Mouse (Mus musculus): ENCODE results near the gene Gda.

The Gda gene

DNA sequence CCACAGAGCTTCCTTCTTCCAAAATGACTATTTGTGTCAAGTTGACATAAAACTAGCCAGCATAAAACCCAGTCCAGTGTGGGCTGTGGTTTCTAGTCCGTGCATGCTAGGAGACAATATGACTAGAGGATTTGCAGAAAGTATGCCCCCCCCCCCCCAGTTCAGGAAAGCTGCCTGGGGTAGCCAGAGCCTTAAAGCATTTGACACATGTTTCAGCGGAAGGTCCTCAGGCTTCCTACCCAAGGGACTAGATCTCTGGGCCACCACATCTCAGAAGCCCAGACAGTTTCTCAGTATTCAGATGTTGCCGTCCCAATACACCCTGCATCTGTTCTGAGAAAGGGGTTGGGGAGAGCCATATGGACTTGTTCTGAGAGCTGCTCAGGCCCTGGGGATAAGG, 89.0 kb downstream of the Gda start:
- in situ Hi-C loops (cut with MboI; ENCODE audit: low pct_unique_long_range_greater_than_20kb in 1 of 2, low sequenced_read_pairs in 2 of 2, unreplicated experiment in 1 of 2): loop anchor here (10.0 to 25.0 kb wide), 2 partner anchors 353 to 361 kb away; no protein-coding TSS in a partner anchor

DNA sequence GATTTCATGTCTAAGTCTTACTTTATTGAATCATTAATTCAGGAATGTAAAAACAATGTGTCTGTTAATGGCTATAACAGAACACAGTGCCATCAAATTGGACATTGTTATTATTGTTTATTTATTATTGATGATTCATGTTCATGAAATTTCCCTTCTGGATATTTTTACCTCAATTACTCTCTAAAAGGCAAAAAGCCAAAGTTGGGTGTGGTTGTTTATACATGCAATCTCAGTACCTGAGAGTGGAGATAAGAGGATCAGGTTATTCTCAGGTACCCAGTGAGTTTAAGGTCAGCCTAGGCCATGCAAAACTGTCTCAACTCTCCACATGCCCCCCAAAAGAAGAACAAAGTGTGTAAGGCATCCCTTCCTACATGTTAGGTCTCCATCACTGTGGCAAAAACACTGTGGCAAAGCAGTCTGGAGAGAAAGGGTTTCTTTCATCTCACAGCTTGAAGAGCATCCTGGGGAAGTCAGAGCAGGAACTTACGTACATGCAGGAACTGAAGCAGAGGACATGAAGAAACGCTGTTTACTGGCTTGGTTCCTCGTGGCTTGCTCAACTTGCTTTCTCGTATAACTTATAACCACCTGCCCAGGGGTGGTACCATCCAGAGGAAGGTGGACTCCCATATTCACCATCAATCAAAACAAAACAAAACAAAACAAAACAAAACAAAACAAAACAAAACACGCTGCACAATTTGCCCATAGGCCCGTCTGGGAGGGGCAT, 89.6 kb downstream of the Gda start:
- in situ Hi-C loops (cut with MboI; ENCODE audit: low pct_unique_long_range_greater_than_20kb in 1 of 2, low sequenced_read_pairs in 2 of 2, unreplicated experiment in 1 of 2): loop anchor here (10.0 to 25.0 kb wide), 2 partner anchors 354 to 361 kb away; no protein-coding TSS in a partner anchor

DNA sequence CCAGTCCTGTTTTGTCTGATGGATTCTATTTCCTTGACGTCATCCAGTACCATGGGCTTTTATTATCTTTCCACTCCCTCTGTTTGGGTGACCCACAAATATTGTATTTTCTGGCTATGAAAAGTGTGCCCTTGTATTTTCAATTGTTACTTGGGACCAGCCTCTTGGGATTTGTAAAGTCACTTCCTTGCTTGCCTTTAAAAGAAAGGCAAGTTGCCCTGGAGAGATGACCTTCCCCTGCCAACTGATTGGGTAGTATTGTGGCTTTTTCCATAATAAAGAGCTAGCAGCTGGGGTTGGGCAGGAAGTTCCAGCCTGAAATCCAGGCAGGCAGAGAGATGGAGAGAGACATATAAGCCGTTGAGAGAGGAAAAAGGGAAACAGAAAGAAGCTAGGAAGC, 91.5 kb downstream of the Gda start:
- in situ Hi-C loops (cut with MboI; ENCODE audit: low pct_unique_long_range_greater_than_20kb in 1 of 2, low sequenced_read_pairs in 2 of 2, unreplicated experiment in 1 of 2): loop anchor here (10.0 to 25.0 kb wide), 2 partner anchors 356 to 363 kb away; no protein-coding TSS in a partner anchor

DNA sequence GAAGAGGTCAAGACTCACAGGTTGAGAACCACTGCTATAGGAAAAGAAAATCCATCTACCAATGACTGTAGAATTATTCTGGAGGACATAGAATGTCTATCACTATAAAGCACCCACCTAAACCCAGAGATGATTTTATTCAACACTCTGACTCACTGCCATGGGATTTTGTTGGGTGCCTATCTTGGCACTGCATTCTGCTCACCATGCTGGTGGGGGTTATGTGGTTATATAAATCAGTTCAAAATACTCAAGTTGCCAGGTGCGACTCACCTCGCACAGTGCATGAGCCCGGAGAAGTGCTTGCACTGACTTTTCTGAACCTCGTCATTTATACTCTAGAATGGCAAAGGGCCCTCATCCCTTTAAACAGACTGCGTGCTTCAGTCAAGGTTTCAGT, 94.0 kb downstream of the Gda start:
- in situ Hi-C loops (cut with MboI; ENCODE audit: low pct_unique_long_range_greater_than_20kb in 1 of 2, low sequenced_read_pairs in 2 of 2, unreplicated experiment in 1 of 2): loop anchor here (10.0 to 25.0 kb wide), 2 partner anchors 186 to 358 kb away; no protein-coding TSS in a partner anchor

DNA sequence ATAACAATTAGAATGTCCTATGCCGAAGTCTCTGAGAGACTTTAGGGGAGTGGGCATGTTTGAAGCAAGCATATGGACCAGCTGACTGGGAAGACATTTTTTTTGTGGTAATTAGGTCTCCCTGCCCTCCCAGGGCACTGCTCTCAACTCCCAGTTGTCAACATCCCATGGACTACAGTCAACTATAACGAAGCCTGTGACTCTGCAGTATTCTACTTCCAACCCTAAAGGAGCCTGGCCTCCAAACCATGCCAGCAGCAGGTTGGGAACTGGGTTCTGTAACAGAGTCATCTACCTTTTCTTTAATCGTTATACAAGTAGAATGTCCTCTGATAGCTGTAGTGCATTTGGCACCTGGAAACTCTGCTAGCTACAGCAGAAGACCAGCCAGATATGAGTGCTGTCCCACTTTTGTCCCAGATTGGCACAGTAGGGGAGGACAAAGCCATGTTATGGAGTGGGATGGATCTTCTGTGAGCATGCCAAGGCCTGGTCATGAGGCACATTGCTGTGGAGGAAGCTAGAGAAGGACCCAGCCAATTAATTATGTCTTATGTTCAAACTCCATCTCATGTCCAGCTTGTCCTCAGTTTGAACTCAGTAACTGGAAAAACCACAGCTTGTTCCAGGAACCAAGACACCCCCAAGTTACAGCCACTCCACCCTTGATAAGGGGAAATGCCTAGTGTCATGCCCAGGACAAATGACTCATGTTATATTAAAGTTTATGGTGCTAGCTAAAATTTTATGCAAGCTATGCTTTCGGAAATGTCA, 96.6 kb downstream of the Gda start:
- in situ Hi-C loops (cut with MboI; ENCODE audit: low pct_unique_long_range_greater_than_20kb in 1 of 2, low sequenced_read_pairs in 2 of 2, unreplicated experiment in 1 of 2): loop anchor here (10.0 to 25.0 kb wide), 2 partner anchors 188 to 361 kb away; no protein-coding TSS in a partner anchor

DNA sequence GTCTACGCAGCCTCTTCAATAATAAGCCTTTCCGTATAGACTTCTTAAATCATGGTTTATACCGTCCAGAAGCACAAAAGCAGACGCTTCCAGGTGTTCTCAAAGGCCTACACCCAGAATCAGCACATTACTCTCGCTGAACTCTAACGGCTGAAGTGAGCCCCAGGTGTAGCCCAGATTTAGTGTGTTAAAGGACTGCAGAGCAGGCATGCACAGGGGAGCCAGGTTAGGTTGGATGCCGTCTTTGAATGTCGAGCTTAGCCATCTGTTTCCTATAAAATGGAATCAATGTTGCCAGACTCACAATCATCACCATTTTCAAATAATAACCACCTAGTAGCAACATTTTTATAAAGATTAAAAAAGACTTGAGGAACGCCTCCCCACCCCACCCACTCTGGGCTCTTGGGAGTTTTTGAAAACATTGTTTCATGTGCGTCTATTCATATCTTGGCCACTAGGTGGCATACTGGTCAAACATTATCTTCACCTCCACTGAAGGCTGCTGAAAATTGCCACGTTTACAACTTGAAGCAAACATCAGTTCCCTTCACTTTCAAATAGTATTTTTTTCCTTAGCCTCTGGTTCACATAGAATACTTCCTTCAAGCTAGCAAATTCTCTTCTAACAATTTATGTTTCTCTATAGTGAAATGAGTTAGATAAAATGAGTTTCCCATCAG, 100.0 kb downstream of the Gda start:
- in situ Hi-C loops (cut with MboI; ENCODE audit: low pct_unique_long_range_greater_than_20kb in 1 of 2, low sequenced_read_pairs in 2 of 2, unreplicated experiment in 1 of 2): loop anchor here in 1 of 2 experiments (10.0 kb wide), 1 partner anchor 192 kb away; no protein-coding TSS in a partner anchor

DNA sequence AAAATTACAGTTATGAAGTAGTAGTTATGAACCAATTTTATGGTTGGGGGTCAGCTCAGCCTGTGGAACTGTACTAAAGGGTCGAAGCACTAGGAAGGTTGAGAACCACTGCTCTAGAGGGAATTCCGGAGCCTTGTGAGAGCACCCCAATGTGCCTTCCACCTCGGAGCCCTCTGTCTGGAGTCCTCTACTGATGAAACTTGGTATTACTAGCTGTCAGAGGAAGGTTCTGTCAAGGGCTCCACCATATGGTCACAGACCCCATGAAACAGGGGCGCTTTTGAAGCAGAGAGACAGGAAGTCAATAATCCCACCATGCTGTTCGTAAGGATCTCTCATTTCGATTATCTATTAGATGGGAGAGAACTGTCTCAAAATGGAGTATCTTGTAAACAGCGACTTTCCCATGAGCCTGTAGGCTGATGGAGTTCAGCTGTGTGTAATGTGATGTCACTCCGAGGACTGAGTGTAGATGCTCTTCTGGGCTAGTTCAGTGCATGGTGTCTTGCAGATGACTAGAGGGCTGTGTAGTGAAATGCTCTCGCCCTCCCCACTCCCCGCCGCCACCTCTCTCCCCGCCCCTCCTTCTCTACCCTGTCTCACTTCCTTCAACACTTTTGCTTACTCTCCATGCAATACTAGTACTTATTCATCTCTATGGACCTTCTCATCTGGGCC, 100.7 kb downstream of the Gda start:
- in situ Hi-C loops (cut with MboI; ENCODE audit: low pct_unique_long_range_greater_than_20kb in 1 of 2, low sequenced_read_pairs in 2 of 2, unreplicated experiment in 1 of 2): loop anchor here in 1 of 2 experiments (10.0 kb wide), 1 partner anchor 192 kb away; no protein-coding TSS in a partner anchor

DNA sequence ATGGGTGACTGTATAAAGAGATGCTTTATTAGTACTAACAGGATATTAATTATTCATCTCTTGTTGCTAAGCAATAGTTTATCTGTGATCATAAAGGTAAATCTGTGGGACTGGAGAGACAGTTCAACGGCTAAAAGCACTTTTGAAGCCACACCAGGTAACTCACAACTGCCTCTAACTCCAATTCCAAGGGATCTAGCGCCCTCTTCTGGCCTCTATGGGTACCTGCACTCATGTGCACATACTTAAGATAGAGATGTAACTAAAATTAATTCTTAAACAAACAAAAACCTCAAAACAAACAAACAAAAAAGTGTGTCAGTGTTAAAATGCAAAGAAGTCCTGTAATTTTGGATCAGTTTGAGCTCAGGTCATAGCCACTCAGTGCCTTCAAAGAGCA, 101.9 kb downstream of the Gda start:
- in situ Hi-C loops (cut with MboI; ENCODE audit: low pct_unique_long_range_greater_than_20kb in 1 of 2, low sequenced_read_pairs in 2 of 2, unreplicated experiment in 1 of 2): loop anchor here in 1 of 2 experiments (10.0 kb wide), 1 partner anchor 193 kb away; no protein-coding TSS in a partner anchor

DNA sequence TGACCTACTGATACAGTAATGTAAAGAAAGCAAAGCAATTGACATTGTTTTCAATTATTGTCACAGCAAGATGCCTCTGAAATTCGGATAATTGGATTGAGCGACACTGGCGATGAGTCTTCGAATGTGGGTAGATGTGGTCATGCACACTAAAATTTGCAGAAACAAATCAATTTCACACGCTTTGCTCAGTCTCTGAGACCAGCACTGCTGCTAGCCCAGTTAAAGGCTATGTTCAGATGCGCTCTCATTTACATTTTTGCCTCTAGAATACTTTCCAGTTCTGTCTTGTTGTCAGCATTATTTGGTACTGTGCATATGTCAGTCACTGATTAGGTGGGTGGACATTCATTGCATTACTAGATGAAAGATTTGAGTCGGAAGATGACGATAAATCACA, 102.5 kb downstream of the Gda start:
- in situ Hi-C loops (cut with MboI; ENCODE audit: low pct_unique_long_range_greater_than_20kb in 1 of 2, low sequenced_read_pairs in 2 of 2, unreplicated experiment in 1 of 2): loop anchor here in 1 of 2 experiments (10.0 kb wide), 1 partner anchor 194 kb away; no protein-coding TSS in a partner anchor

DNA sequence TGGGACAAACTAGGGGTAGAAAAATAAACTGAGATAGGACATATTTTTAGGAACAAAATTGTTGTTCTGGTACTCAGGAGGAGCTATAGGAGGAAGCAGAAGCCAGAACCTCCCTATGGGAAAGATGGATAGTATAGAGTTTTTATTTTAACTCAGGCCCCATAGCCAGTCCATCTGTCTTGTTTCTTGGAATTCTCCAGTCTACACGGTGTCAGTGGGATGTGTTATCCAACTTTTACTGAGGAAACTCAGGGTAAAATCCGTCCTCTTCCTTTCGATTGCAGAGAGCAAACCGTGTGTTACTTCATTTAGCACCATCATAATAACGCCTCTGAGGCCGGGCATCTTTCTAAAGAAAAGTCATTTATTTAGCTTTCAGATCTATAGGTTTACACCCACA, 104.1 kb downstream of the Gda start:
- in situ Hi-C loops (cut with MboI; ENCODE audit: low pct_unique_long_range_greater_than_20kb in 1 of 2, low sequenced_read_pairs in 2 of 2, unreplicated experiment in 1 of 2): no loop called here

DNA sequence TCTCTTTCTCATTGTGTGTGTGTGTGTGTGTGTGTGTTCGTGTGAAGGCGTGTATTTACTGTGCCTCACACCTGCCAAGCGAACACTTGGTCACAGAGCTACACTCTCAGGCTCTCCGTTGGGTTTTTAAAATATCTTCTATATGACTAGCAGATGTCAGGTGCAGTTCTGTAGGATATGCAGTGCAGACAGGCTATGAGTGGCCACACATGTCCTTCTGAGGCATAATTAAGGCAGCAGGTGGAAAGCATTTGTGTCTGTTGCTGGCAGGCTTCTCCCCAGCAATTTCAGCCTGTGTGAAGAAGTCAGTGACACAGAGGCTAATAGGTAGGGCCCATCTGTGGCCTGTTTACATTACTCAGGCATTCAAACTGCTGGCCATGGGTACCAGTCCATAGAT, 104.7 kb downstream of the Gda start:
- in situ Hi-C loops (cut with MboI; ENCODE audit: low pct_unique_long_range_greater_than_20kb in 1 of 2, low sequenced_read_pairs in 2 of 2, unreplicated experiment in 1 of 2): no loop called here

DNA sequence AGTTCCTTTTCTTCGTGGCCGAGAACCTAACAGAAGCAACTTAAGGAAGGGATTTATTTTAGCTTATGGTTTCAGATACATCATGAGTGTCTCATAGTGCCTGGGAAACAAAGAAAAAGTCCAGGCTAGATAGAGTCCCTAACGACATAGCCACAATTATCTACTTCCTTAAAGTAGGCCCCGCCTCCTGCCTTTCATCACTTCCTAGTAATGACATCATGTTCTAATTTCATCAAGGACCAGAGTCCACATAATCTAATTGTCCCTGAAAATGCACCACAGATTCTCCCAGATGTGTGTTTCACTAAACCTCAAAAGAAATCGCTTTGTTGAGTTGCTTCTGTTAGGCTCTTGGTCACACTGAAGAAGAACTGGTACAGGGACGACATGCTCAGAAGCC, 115.5 kb downstream of the Gda start:
- in situ Hi-C loops (cut with MboI; ENCODE audit: low pct_unique_long_range_greater_than_20kb in 1 of 2, low sequenced_read_pairs in 2 of 2, unreplicated experiment in 1 of 2): no loop called here

DNA sequence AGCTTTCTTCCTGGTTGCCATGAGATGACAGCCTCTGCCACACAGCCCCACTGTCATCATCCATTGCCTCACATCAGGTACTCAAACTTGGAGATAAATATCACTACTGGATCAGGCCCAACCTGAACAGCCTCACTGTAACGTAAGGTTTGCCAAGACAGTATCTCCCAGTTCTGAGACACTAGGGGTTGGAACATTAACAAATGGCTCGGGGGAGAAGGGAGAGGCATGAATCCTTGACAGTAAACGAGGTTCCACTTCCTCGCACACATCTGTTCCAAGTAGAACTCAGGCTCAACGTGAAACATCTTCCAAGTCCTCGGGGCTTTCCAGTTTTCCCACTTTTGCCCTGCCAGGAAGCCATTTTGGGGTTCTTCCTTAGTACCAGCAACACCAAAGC, 123.6 kb downstream of the Gda start:
- in situ Hi-C loops (cut with MboI; ENCODE audit: low pct_unique_long_range_greater_than_20kb in 1 of 2, low sequenced_read_pairs in 2 of 2, unreplicated experiment in 1 of 2): no loop called here

DNA sequence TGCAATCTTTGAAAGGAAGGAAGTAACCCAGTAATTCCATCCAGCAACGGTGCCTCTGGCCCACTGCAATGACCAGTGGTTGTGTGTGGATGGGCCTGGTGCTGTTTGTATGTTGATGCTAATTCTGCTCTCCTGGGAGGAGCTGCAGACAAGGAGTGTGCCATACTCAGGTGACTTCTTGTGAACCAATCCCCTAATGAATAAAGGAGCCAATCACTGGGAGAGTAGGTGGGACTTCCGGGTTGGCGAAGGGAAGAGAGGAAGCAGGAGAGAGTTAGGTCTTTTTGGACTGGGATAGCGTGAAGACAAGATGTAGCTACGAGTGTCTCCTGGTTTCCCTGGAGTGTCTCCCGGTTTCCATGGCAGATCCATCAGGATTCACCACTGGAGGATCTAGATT, 126.6 kb downstream of the Gda start:
- in situ Hi-C loops (cut with MboI; ENCODE audit: low pct_unique_long_range_greater_than_20kb in 1 of 2, low sequenced_read_pairs in 2 of 2, unreplicated experiment in 1 of 2): no loop called here
